Mouse (Mus musculus) heart, embryonic 14.5 days (tissue): ENCODE results near the gene Plgrkt. TPM values are rescaled to one million over a fixed set of nuclear protein-coding genes. Genes with fewer than 3 reads are reported as not detected.
"Not testable (repeated sequence)": the region's sequence is repeated elsewhere in the genome, so short reads cannot be mapped to it uniquely, and the experiment has no call there.

Experiments
- ATAC-seq: fragments of 200-750 bp; cut with Nextera tagmentation; 2 replicates; pipeline ENCODE4 v1.8.0; 2017; ENCODE audit warnings: low read depth, moderate TSS enrichment; ENCODE audit not compliant: insufficient number of reproducible peaks, insufficient read depth, low FRiP score
- H3K27ac ChIP-seq, 2 experiments: fragments of 200-500 bp in 1 of 2; fragments of 300-500 bp in 1 of 2; sonication (generic) in 1 of 2; replicated peaks in 1 of 2; 2 replicates each; pipeline ENCODE4 v1.5.1; 2012 to 2014; ENCODE audit warnings: low read depth in 2 of 2, low read length in 2 of 2, control low read depth in 1 of 2, mild to moderate bottlenecking in 1 of 2, mixed read lengths in 1 of 2; ENCODE audit not compliant: control insufficient read depth in 1 of 2, insufficient read depth in 1 of 2
- H3K27me3 ChIP-seq: fragments of 300-500 bp; sonication (generic); 2 replicates; pipeline ENCODE4 v1.6.1; 2014; ENCODE audit warnings: mild to moderate bottlenecking, low read length, control low read depth; ENCODE audit not compliant: control insufficient read depth, insufficient read depth
- H3K36me3 ChIP-seq: fragments of 300-500 bp; sonication (generic); 2 replicates; pipeline ENCODE4 v1.6.1; 2014; ENCODE audit warnings: mild to moderate bottlenecking, control low read depth, low read length, mixed read lengths; ENCODE audit not compliant: control insufficient read depth, insufficient read depth
- H3K4me1 ChIP-seq, 2 experiments: fragments of 200-500 bp in 1 of 2; fragments of 300-500 bp in 1 of 2; sonication (generic) in 1 of 2; 2 replicates each; pipeline ENCODE4 v1.6.1; 2012 to 2014; ENCODE audit warnings: low read length in 2 of 2, control low read depth in 1 of 2, mixed read lengths in 1 of 2; ENCODE audit not compliant: control insufficient read depth in 2 of 2, insufficient read depth in 2 of 2
- H3K4me2 ChIP-seq: fragments of 300-500 bp; sonication (generic); 2 replicates; pipeline ENCODE4 v1.6.1; 2014; ENCODE audit warnings: mild to moderate bottlenecking, low read length
- H3K4me3 ChIP-seq, 2 experiments: fragments of 200-500 bp in 1 of 2; fragments of 300-500 bp in 1 of 2; sonication (generic) in 1 of 2; 2 replicates each; pipeline ENCODE4 v1.5.1; 2012 to 2014; ENCODE audit warnings: low read length in 2 of 2, mild to moderate bottlenecking in 2 of 2, control low read depth in 1 of 2, low read depth in 1 of 2, moderate library complexity in 1 of 2; ENCODE audit not compliant: control insufficient read depth in 1 of 2, insufficient read depth in 1 of 2
- H3K9ac ChIP-seq: fragments of 300-500 bp; sonication (generic); 2 replicates; pipeline ENCODE4 v1.6.1; 2014; ENCODE audit warnings: mild to moderate bottlenecking, low read length
- H3K9me3 ChIP-seq: fragments of 300-500 bp; sonication (generic); 2 replicates; pipeline ENCODE4 v1.6.1; 2016; ENCODE audit warnings: low read length, control low read depth; ENCODE audit not compliant: control insufficient read depth
- WGBS: fragments of 180-500 bp; shearing (Covaris S2); extraction: QIAGEN DNeasy Blood & Tissue Kit; methylation state at CpG from one replicate; pipeline ENCODE4 v1.1.7; 2014; 5-methylcytosine and 5-hydroxymethylcytosine counted together
- polyA plus RNA-seq: library from polyadenylated mRNA; unstranded; fragments of >200 nt; fragmentation: Nextera tagmentation; extraction: Ambion mirVana; gene quantifications from 2 replicates; pipeline ENCODE4 v1.2.1, GENCODE M21; 2014

The Plgrkt gene
- polyA plus RNA-seq, result 44.6 and 45.9 TPM in 2 replicates

GRCm38 (mm10) chr19:29366969-29367622, at the start of gene Plgrkt, which contains the start of gene Cd274:
TSS of gene Plgrkt (minus strand) at chr19:29367390.
TSS of gene Cd274 (plus strand) at chr19:29367455.
- H3K27ac ChIP-seq, result no peak within 1 kb of the TSS
- 0 out of 2 replicates have a peak, but pooled peaks have one; percentile 38 for ATAC-seq

GRCm38 (mm10) chr19:29416393-29416902, 49.3 kb upstream of the Plgrkt start:
- WGBS, result 63% methylated on average over 3 of the region's 3 CpGs
- Histone ChIP-seq H3K36me3 (no peaks in the 10 kb centered on the region), H3K4me2 (no peak overlapping the region), H3K4me1 (peaks cover 6 to 9% of the 10 kb centered on the region in 2 experiments; a peak in 3 of 4 replicates), H3K27ac (no peak overlapping the region), H3K9me3 (no peaks in the 10 kb centered on the region), H3K9ac (no peak overlapping the region), H3K4me3 (no peak overlapping the region), H3K27me3 (no peaks in the 10 kb centered on the region)
- ATAC-seq, result no peak

More at GRCm38 (mm10) chr19:29366969-29367622, at the start of gene Plgrkt, which contains the start of gene Cd274:
- Histone ChIP-seq H3K4me3 (peak within 1 kb of the TSS; percentile 56 to 63), H3K9me3 (no peaks in the 10 kb centered on the region), H3K36me3 (no peaks in the 10 kb centered on the region), H3K9ac (peak within 1 kb of the TSS; percentile 68), H3K27me3 (no peaks in the 10 kb centered on the region), H3K4me2 (peak within 1 kb of the TSS; percentile 71), H3K4me1 (peaks cover 2 to 7% of the 10 kb centered on the region in 2 experiments; a peak in 2 of 4 replicates)
- WGBS, result 1% methylated on average over 26 of the region's 26 CpGs

- not testable (repeated sequence) for ATAC-seq, H3K9ac ChIP-seq, H3K9me3 ChIP-seq, H3K27me3 ChIP-seq, H3K36me3 ChIP-seq, H3K4me1 ChIP-seq, H3K4me3 ChIP-seq, H3K27ac ChIP-seq, H3K4me2 ChIP-seq
Observed at GRCm38 (mm10) chr19:29414917-29415316, 47.7 kb upstream of the Plgrkt start.

GRCm38 (mm10) chr19:29414513-29414912, 47.3 kb upstream of the Plgrkt start:
- H3K4me1 ChIP-seq, result peaks cover 6 to 9% of the 10 kb centered on the region in 2 experiments; a peak in 3 of 4 replicates
- H3K4me2 ChIP-seq, result no peak overlapping the region
- no peaks in the 10 kb centered on the region for H3K36me3 ChIP-seq
- no peak overlapping the region for H3K27ac ChIP-seq
- H3K9me3 ChIP-seq, result no peaks in the 10 kb centered on the region
- ATAC-seq, result no peak
- H3K4me3 ChIP-seq, result no peak overlapping the region
- H3K27me3 ChIP-seq, result no peaks in the 10 kb centered on the region
- 83% methylated on average over 3 of the region's 3 CpGs for WGBS
- no peak overlapping the region for H3K9ac ChIP-seq

DNA sequence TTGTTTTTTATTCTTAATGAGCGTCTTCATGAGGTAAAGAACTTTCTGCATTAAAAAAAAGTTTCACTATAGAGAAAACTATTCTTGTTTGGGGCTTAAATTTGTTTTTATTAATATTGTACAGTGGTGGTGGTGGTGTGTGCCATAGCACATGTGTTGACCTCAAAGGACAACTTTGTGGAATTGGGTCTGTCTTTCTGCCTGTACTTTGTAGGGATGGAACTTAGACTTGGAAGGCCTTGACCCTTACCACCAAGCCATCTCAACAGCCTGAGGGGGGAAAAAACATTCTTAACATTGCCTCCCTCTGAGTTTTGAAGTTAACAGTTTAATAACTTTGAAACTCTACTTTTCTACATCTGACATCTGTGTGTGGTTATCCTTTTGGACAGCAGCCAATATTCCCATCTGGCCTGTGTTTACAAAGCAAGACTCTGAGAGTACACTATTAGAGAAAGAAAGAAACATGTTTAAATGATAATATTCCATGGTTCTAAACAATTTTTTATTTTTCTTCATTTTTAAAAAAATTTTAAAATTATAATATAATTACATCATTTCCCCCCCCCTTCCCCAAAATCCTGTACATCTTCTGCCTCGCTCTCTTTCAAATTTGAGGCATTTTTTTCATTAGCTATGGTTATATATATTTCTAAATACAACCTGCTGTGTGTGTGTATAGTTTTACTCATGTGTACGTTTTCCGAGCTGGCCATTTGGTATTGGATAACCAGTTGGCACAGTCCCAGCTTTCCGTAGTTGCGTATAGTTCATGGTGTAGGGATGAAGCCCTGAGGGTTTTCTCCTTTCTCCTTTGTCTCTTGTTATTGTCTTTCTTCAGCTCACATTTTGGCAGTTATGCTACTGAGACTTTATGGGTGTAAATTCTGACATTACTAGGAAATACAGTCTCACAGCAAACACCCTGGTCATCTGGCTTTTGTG, 45.6 kb upstream of the Plgrkt start:
- Histone ChIP-seq H3K4me2 (no peak overlapping the region), H3K27me3 (no peaks in the 10 kb centered on the region), H3K9ac (no peak overlapping the region), H3K4me3 (no peak overlapping the region), H3K27ac (no peak overlapping the region), H3K9me3 (no peaks in the 10 kb centered on the region), H3K36me3 (no peaks in the 10 kb centered on the region), H3K4me1 (no peaks in the 10 kb centered on the region; a peak in 1 of 4 replicates)
- ATAC-seq, result no peak
- WGBS, result 79% methylated on average over 6 of the region's 6 CpGs

- Histone ChIP-seq H3K9ac (no peak within 1 kb of the TSS), H3K4me3 (no peak within 1 kb of the TSS)
- no peak for ATAC-seq
Observed at GRCm38 (mm10) chr19:29410619-29411018, 43.4 kb upstream of the Plgrkt start, which contains the start of gene Pdcd1lg2. TSS of gene Pdcd1lg2 (plus strand) at chr19:29410919.

More at GRCm38 (mm10) chr19:29410619-29411018, 43.4 kb upstream of the Plgrkt start, which contains the start of gene Pdcd1lg2:
- H3K9me3 ChIP-seq, result no peaks in the 10 kb centered on the region
- no peaks in the 10 kb centered on the region for H3K27me3 ChIP-seq
- no peaks in the 10 kb centered on the region for H3K36me3 ChIP-seq
- H3K4me1 ChIP-seq, result no peaks in the 10 kb centered on the region
- no peak within 1 kb of the TSS for H3K27ac ChIP-seq
- 76% methylated on average over 4 of the region's 4 CpGs for WGBS
- H3K4me2 ChIP-seq, result no peak within 1 kb of the TSS
